Mouse (Mus musculus): Measurements from ENCODE around the gene Gm49630. TPM values are rescaled to one million over a fixed set of nuclear protein-coding genes. Genes with fewer than 3 reads are reported as not detected.
"Not testable (repeated sequence)": the region's sequence is repeated elsewhere in the genome, so short reads cannot be mapped to it uniquely, and the experiment has no call there.

Gene Gm49630
- polyA plus RNA-seq, 1 experiment from 2014 or later: not detected

GRCm38 (mm10) chr17:7395671-7396070, 23.9 kb upstream of the Gm49630 start:
- not testable (repeated sequence) for DNase-seq (ENCODE audit: low spot score)

GRCm38 (mm10) chr17:7395116-7395515, 23.3 kb upstream of the Gm49630 start:
- not testable (repeated sequence) for H3K4me1 ChIP-seq (replicated peaks; ENCODE audit: control insufficient read depth, insufficient read depth, low read length); H3K36me3 ChIP-seq (ENCODE audit: control insufficient read depth, insufficient read depth, low read length); DNase-seq (ENCODE audit: low spot score); H3K9me3 ChIP-seq (ENCODE audit: control insufficient read depth, low read length); H3K4me2 ChIP-seq (ENCODE audit: low read depth, low read length, severe bottlenecking); H3K9ac ChIP-seq (ENCODE audit: low read length); ATAC-seq (replicated peaks; ENCODE audit: low FRiP score); H3K27me3 ChIP-seq (ENCODE audit: control insufficient read depth, insufficient read depth, low read length); H3K27ac ChIP-seq (ENCODE audit: low read depth, low read length); H3K4me3 ChIP-seq (ENCODE audit: low read depth, low read length)
- 82% methylated on average over 7 of the region's 7 CpGs for WGBS

More at GRCm38 (mm10) chr17:7395671-7396070, 23.9 kb upstream of the Gm49630 start:
- 94% methylated on average over 7 of the region's 8 CpGs for WGBS
- H3K9ac ChIP-seq (ENCODE audit: low read length); H3K9me3 ChIP-seq (ENCODE audit: control insufficient read depth, low read length); ATAC-seq (replicated peaks; ENCODE audit: low FRiP score); H3K4me1 ChIP-seq (replicated peaks; ENCODE audit: control insufficient read depth, insufficient read depth, low read length); H3K36me3 ChIP-seq (ENCODE audit: control insufficient read depth, insufficient read depth, low read length); H3K27me3 ChIP-seq (ENCODE audit: control insufficient read depth, insufficient read depth, low read length); H3K4me2 ChIP-seq (ENCODE audit: low read depth, low read length, severe bottlenecking); H3K27ac ChIP-seq (ENCODE audit: low read depth, low read length); H3K4me3 ChIP-seq (ENCODE audit: low read depth, low read length): not testable (repeated sequence)

- H3K27me3 ChIP-seq (ENCODE audit: control insufficient read depth, insufficient read depth, low read length); H3K4me2 ChIP-seq (ENCODE audit: low read depth, low read length, severe bottlenecking); H3K36me3 ChIP-seq (ENCODE audit: control insufficient read depth, insufficient read depth, low read length); ATAC-seq (replicated peaks; ENCODE audit: low FRiP score); H3K4me1 ChIP-seq (replicated peaks; ENCODE audit: control insufficient read depth, insufficient read depth, low read length); H3K9me3 ChIP-seq (ENCODE audit: control insufficient read depth, low read length); H3K27ac ChIP-seq (ENCODE audit: low read depth, low read length); H3K4me3 ChIP-seq (ENCODE audit: low read depth, low read length); DNase-seq (ENCODE audit: low spot score); H3K9ac ChIP-seq (ENCODE audit: low read length): not testable (repeated sequence)
- 80% methylated on average over 7 of the region's 7 CpGs for WGBS
Measured at GRCm38 (mm10) chr17:7389898-7390297, 18.1 kb upstream of the Gm49630 start.

GRCm38 (mm10) chr17:7388958-7389356, 17.2 kb upstream of the Gm49630 start:
- not testable (repeated sequence) for DNase-seq (ENCODE audit: low spot score)

GRCm38 (mm10) chr17:7388341-7388957, 16.7 kb upstream of the Gm49630 start:
- not testable (repeated sequence) for DNase-seq (ENCODE audit: low spot score); H3K27ac ChIP-seq (ENCODE audit: low read depth, low read length); H3K4me1 ChIP-seq (replicated peaks; ENCODE audit: control insufficient read depth, insufficient read depth, low read length); H3K36me3 ChIP-seq (ENCODE audit: control insufficient read depth, insufficient read depth, low read length); H3K9ac ChIP-seq (ENCODE audit: low read length); H3K27me3 ChIP-seq (ENCODE audit: control insufficient read depth, insufficient read depth, low read length); H3K9me3 ChIP-seq (ENCODE audit: control insufficient read depth, low read length); H3K4me3 ChIP-seq (ENCODE audit: low read depth, low read length); H3K4me2 ChIP-seq (ENCODE audit: low read depth, low read length, severe bottlenecking); ATAC-seq (replicated peaks; ENCODE audit: low FRiP score)
- no CpG with 5 or more reads among the region's 2 CpGs for WGBS

More at GRCm38 (mm10) chr17:7388958-7389356, 17.2 kb upstream of the Gm49630 start:
- H3K4me1 ChIP-seq (replicated peaks; ENCODE audit: control insufficient read depth, insufficient read depth, low read length); H3K27me3 ChIP-seq (ENCODE audit: control insufficient read depth, insufficient read depth, low read length); H3K27ac ChIP-seq (ENCODE audit: low read depth, low read length); H3K36me3 ChIP-seq (ENCODE audit: control insufficient read depth, insufficient read depth, low read length); H3K9me3 ChIP-seq (ENCODE audit: control insufficient read depth, low read length); H3K4me2 ChIP-seq (ENCODE audit: low read depth, low read length, severe bottlenecking); H3K9ac ChIP-seq (ENCODE audit: low read length); ATAC-seq (replicated peaks; ENCODE audit: low FRiP score); H3K4me3 ChIP-seq (ENCODE audit: low read depth, low read length): not testable (repeated sequence)
- 83% methylated on average over 6 of the region's 8 CpGs for WGBS

- H3K4me1 ChIP-seq (replicated peaks; ENCODE audit: control insufficient read depth, insufficient read depth, low read length); H3K9ac ChIP-seq (ENCODE audit: low read length); H3K27ac ChIP-seq (ENCODE audit: low read depth, low read length); H3K27me3 ChIP-seq (ENCODE audit: control insufficient read depth, insufficient read depth, low read length); H3K4me2 ChIP-seq (ENCODE audit: low read depth, low read length, severe bottlenecking); H3K9me3 ChIP-seq (ENCODE audit: control insufficient read depth, low read length); H3K4me3 ChIP-seq (ENCODE audit: low read depth, low read length); H3K36me3 ChIP-seq (ENCODE audit: control insufficient read depth, insufficient read depth, low read length); ATAC-seq (replicated peaks; ENCODE audit: low FRiP score): not testable (repeated sequence)
- 67% methylated on average over 8 of the region's 8 CpGs for WGBS
- peak; percentile 49 for DNase-seq (ENCODE audit: low spot score)
Measured at GRCm38 (mm10) chr17:7386016-7386415, 14.2 kb upstream of the Gm49630 start.

GRCm38 (mm10) chr17:7385364-7385763, 13.6 kb upstream of the Gm49630 start, which contains the start of gene Unc93a2:
Unc93a2 (minus strand) TSS chr17:7385464.
- H3K4me3 ChIP-seq (ENCODE audit: low read depth, low read length); H3K27me3 ChIP-seq (ENCODE audit: control insufficient read depth, insufficient read depth, low read length); H3K36me3 ChIP-seq (ENCODE audit: control insufficient read depth, insufficient read depth, low read length); ATAC-seq (replicated peaks; ENCODE audit: low FRiP score); H3K27ac ChIP-seq (ENCODE audit: low read depth, low read length); H3K9ac ChIP-seq (ENCODE audit: low read length); H3K9me3 ChIP-seq (ENCODE audit: control insufficient read depth, low read length); DNase-seq (ENCODE audit: low spot score); H3K4me2 ChIP-seq (ENCODE audit: low read depth, low read length, severe bottlenecking); H3K4me1 ChIP-seq (replicated peaks; ENCODE audit: control insufficient read depth, insufficient read depth, low read length): not testable (repeated sequence)
- WGBS: 77% methylated on average over 3 of the region's 3 CpGs

- H3K9ac ChIP-seq (ENCODE audit: low read length); DNase-seq (ENCODE audit: low spot score); H3K4me2 ChIP-seq (ENCODE audit: low read depth, low read length, severe bottlenecking); H3K4me1 ChIP-seq (replicated peaks; ENCODE audit: control insufficient read depth, insufficient read depth, low read length); H3K27me3 ChIP-seq (ENCODE audit: control insufficient read depth, insufficient read depth, low read length); H3K27ac ChIP-seq (ENCODE audit: low read depth, low read length); H3K36me3 ChIP-seq (ENCODE audit: control insufficient read depth, insufficient read depth, low read length); H3K4me3 ChIP-seq (ENCODE audit: low read depth, low read length); H3K9me3 ChIP-seq (ENCODE audit: control insufficient read depth, low read length); ATAC-seq (replicated peaks; ENCODE audit: low FRiP score): not testable (repeated sequence)
- WGBS: 92% methylated on average over 10 of the region's 13 CpGs
Measured at GRCm38 (mm10) chr17:7383167-7384143, 11.7 kb upstream of the Gm49630 start.

All from forebrain, embryonic 11.5 days (tissue).